Mouse (Mus musculus) liver, embryonic 14.5 days (tissue): ENCODE measurements at regions not wholly inside any gene's neighbourhood (a gene's known extent, or its start where the extent isn't known, plus 50 kb on each side); places are given as distances from the start of the nearest gene placed in this dataset.

Experiments
- ATAC-seq: fragments of 200-750 bp; cut with Nextera tagmentation; 2 replicates; pipeline ENCODE4 v1.8.0; 2017; ENCODE audit warnings: moderate number of reproducible peaks, mild to moderate bottlenecking, moderate library complexity; ENCODE audit not compliant: insufficient read depth
- DNase-seq, 3 experiments: peaks; one replicate each; pipeline ENCODE4 v3.0.0-alpha.2; 2012 to 2013; ENCODE audit warnings: low read depth in 3 of 3, low spot score in 3 of 3
- H3K27ac ChIP-seq: fragments of 300-500 bp; sonication (generic); 2 replicates; pipeline ENCODE4 v1.5.1; 2014; ENCODE audit warnings: moderate library complexity, mild to moderate bottlenecking, control low read depth, inconsistent platforms
- H3K27me3 ChIP-seq: fragments of 300-500 bp; sonication (generic); 2 replicates; pipeline ENCODE4 v1.6.1; 2014; ENCODE audit warnings: mild to moderate bottlenecking, low read length, moderate library complexity; ENCODE audit not compliant: control insufficient read depth, insufficient read depth
- H3K36me3 ChIP-seq: fragments of 300-500 bp; sonication (generic); replicated peaks from 2 replicates; pipeline ENCODE4 v1.6.1; 2014; ENCODE audit warnings: low read depth; ENCODE audit not compliant: control insufficient read depth, insufficient read depth
- H3K4me1 ChIP-seq, 2 experiments: fragments of 200-500 bp in 1 of 2; fragments of 300-500 bp in 1 of 2; sonication (generic) in 1 of 2; replicated peaks; 2 replicates each; pipeline ENCODE4 v1.6.1; 2012 to 2014; ENCODE audit warnings: antibody characterized with exemption in 1 of 2, inconsistent platforms in 1 of 2, low read length in 1 of 2; ENCODE audit not compliant: control insufficient read depth in 2 of 2, insufficient read depth in 2 of 2
- H3K4me2 ChIP-seq: fragments of 300-500 bp; sonication (generic); 2 replicates; pipeline ENCODE4 v1.6.1; 2014; ENCODE audit warnings: low read depth, mild to moderate bottlenecking, control low read depth, moderate library complexity
- H3K4me3 ChIP-seq, 2 experiments: fragments of 200-500 bp in 1 of 2; fragments of 300-500 bp in 1 of 2; sonication (generic) in 1 of 2; 2 replicates each; pipeline ENCODE4 v1.5.1; 2012 to 2014; ENCODE audit warnings: low read depth in 2 of 2, low read length in 2 of 2, mild to moderate bottlenecking in 2 of 2, control low read depth in 1 of 2, inconsistent platforms in 1 of 2, moderate library complexity in 1 of 2; ENCODE audit not compliant: insufficient read depth in 1 of 2
- H3K9ac ChIP-seq: fragments of 300-500 bp; sonication (generic); replicated peaks from 2 replicates; pipeline ENCODE4 v1.6.1; 2014; ENCODE audit warnings: mild to moderate bottlenecking, control low read depth, moderate library complexity
- H3K9me3 ChIP-seq: fragments of 300-500 bp; sonication (generic); 2 replicates; pipeline ENCODE4 v1.6.1; 2016; ENCODE audit warnings: low read length, mixed read lengths; ENCODE audit not compliant: control insufficient read depth
- CTCF ChIP-seq: IDR thresholded peaks from 2 replicates; pipeline ENCODE4 v1.5.1; 2016; ENCODE audit warnings: antibody characterized with exemption, low read depth, control low read depth
- EP300 ChIP-seq: IDR thresholded peaks from 2 replicates; pipeline ENCODE4 v1.6.1; 2016; ENCODE audit warnings: antibody characterized with exemption, low read depth
- WGBS: fragments of 180-500 bp; shearing (Covaris S2); extraction: QIAGEN DNeasy Blood & Tissue Kit; methylation state at CpG from one replicate; pipeline ENCODE4 v1.1.7; 2014; ENCODE audit not compliant: insufficient replicate concordance; 5-methylcytosine and 5-hydroxymethylcytosine counted together

GRCm38 (mm10) chr13:26205532-26206105 is 564.3 kb downstream of the Hdgfl1 start:
- ATAC-seq = no peak
- Histone ChIP-seq H3K4me3 (no peak overlapping the region), H3K9ac (no peak overlapping the region), H3K27me3 (no peaks in the 10 kb centered on the region), H3K27ac (no peak overlapping the region), H3K4me1 (no peaks in the 10 kb centered on the region), H3K4me2 (no peak overlapping the region), H3K9me3 (no peaks in the 10 kb centered on the region), H3K36me3 (no peaks in the 10 kb centered on the region)
- DNase-seq = no peak
- WGBS = 52% methylated on average over 1 of the region's 1 CpGs
- TF ChIP-seq CTCF (no peak), EP300 (no peak)

GRCm38 (mm10) chr13:26194646-26195045 is 575.3 kb downstream of the Hdgfl1 start:
- TF ChIP-seq EP300 = no peak
- TF ChIP-seq CTCF = no peak
- ATAC-seq (no peak), DNase-seq (no peak)
- 55% methylated on average over 4 of the region's 4 CpGs for WGBS
- Histone ChIP-seq H3K9ac (no peak overlapping the region), H3K4me1 (no peaks in the 10 kb centered on the region), H3K27ac (no peak overlapping the region), H3K36me3 (no peaks in the 10 kb centered on the region), H3K27me3 (no peaks in the 10 kb centered on the region), H3K4me3 (no peak overlapping the region), H3K4me2 (no peak overlapping the region), H3K9me3 (no peaks in the 10 kb centered on the region)

- H3K36me3 ChIP-seq = no peaks in the 10 kb centered on the region
- no peak overlapping the region for H3K9ac ChIP-seq
- DNase-seq (no peak), ATAC-seq (no peak)
- H3K9me3 ChIP-seq = no peaks in the 10 kb centered on the region
- H3K4me2 ChIP-seq = no peak overlapping the region
- no peak overlapping the region for H3K4me3 ChIP-seq
- H3K4me1 ChIP-seq = no peaks in the 10 kb centered on the region
- TF ChIP-seq CTCF (no peak), EP300 (no peak)
- H3K27ac ChIP-seq = no peak overlapping the region
- no peaks in the 10 kb centered on the region for H3K27me3 ChIP-seq
- 60% methylated on average over 4 of the region's 4 CpGs for WGBS
Observed at GRCm38 (mm10) chr13:26183879-26184278, 586.1 kb downstream of the Hdgfl1 start.

- no peak for ATAC-seq
- TF ChIP-seq CTCF = no peak
- TF ChIP-seq EP300 = no peak
- Histone ChIP-seq H3K4me2 (no peak overlapping the region), H3K9me3 (no peaks in the 10 kb centered on the region), H3K27ac (no peak overlapping the region), H3K4me3 (no peak overlapping the region), H3K27me3 (no peaks in the 10 kb centered on the region), H3K36me3 (no peaks in the 10 kb centered on the region), H3K4me1 (no peaks in the 10 kb centered on the region), H3K9ac (no peak overlapping the region)
- 73% methylated on average over 2 of the region's 2 CpGs for WGBS
- DNase-seq = no peak
Observed at GRCm38 (mm10) chr13:26171891-26172482, 598.0 kb downstream of the Hdgfl1 start.

GRCm38 (mm10) chr13:26169641-26170040 is 600.3 kb downstream of the Hdgfl1 start:
- H3K4me2 ChIP-seq = no peak overlapping the region
- no peaks in the 10 kb centered on the region for H3K9me3 ChIP-seq
- DNase-seq (no peak), ATAC-seq (no peak)
- no peak overlapping the region for H3K4me3 ChIP-seq
- H3K9ac ChIP-seq = no peak overlapping the region
- TF ChIP-seq CTCF = no peak
- TF ChIP-seq EP300 = no peak
- H3K36me3 ChIP-seq = no peaks in the 10 kb centered on the region
- H3K4me1 ChIP-seq = no peaks in the 10 kb centered on the region
- H3K27me3 ChIP-seq = no peaks in the 10 kb centered on the region
- WGBS = 56% methylated on average over 2 of the region's 2 CpGs
- no peak overlapping the region for H3K27ac ChIP-seq
